Mouse (Mus musculus) embryonic facial prominence, embryonic 15.5 days (tissue): ENCODE data around the gene G430095P16Rik. TPM values are rescaled to one million over a fixed set of nuclear protein-coding genes. Genes with fewer than 3 reads are reported as not detected.
A peak's percentile ranks its signal among the peaks of the same experiment; 100 is the strongest.

ENCODE experiments used
- ATAC-seq: fragments of 200-750 bp; cut with Nextera tagmentation; 2 replicates; pipeline ENCODE4 v1.8.0; 2017; ENCODE audit warnings: low read depth, moderate TSS enrichment; ENCODE audit not compliant: insufficient number of reproducible peaks, low FRiP score, low TSS enrichment
- H3K27ac ChIP-seq: fragments of 300-500 bp; sonication (generic); replicated peaks from 2 replicates; pipeline ENCODE4 v1.5.1; 2015; ENCODE audit warnings: mild to moderate bottlenecking, inconsistent platforms
- H3K27me3 ChIP-seq: fragments of 300-500 bp; sonication (generic); 2 replicates; pipeline ENCODE4 v1.6.1; 2015; ENCODE audit warnings: inconsistent platforms
- H3K36me3 ChIP-seq: fragments of 300-500 bp; sonication (generic); 2 replicates; pipeline ENCODE4 v1.6.1; 2015; ENCODE audit warnings: mild to moderate bottlenecking, inconsistent platforms
- H3K4me1 ChIP-seq: fragments of 300-500 bp; sonication (generic); 2 replicates; pipeline ENCODE4 v1.6.1; 2015; ENCODE audit warnings: inconsistent platforms
- H3K4me2 ChIP-seq: fragments of 300-500 bp; sonication (generic); replicated peaks from 2 replicates; pipeline ENCODE4 v1.6.1; 2015; ENCODE audit warnings: mild to moderate bottlenecking, inconsistent platforms
- H3K4me3 ChIP-seq: fragments of 300-500 bp; sonication (generic); replicated peaks from 2 replicates; pipeline ENCODE4 v1.5.1; 2015; ENCODE audit warnings: mild to moderate bottlenecking, inconsistent platforms
- H3K9ac ChIP-seq: fragments of 300-500 bp; sonication (generic); 2 replicates; pipeline ENCODE4 v1.6.1; 2015; ENCODE audit warnings: inconsistent platforms
- H3K9me3 ChIP-seq: fragments of 300-500 bp; sonication (generic); replicated peaks from 2 replicates; pipeline ENCODE4 v1.6.1; 2016; ENCODE audit warnings: inconsistent platforms
- WGBS: fragments of 180-500 bp; shearing (Covaris S2); methylation state at CpG from one replicate; pipeline ENCODE4 v1.1.7; 2015; 5-methylcytosine and 5-hydroxymethylcytosine counted together
- polyA plus RNA-seq: library from polyadenylated mRNA; unstranded; fragments of >200 nt; fragmentation: Nextera tagmentation; extraction: Ambion mirVana; gene quantifications from 2 replicates; pipeline ENCODE4 v1.2.1, GENCODE M21; 2015

Gene G430095P16Rik
- polyA plus RNA-seq, 1 experiment from 2014 or later: 4.2 TPM

DNA sequence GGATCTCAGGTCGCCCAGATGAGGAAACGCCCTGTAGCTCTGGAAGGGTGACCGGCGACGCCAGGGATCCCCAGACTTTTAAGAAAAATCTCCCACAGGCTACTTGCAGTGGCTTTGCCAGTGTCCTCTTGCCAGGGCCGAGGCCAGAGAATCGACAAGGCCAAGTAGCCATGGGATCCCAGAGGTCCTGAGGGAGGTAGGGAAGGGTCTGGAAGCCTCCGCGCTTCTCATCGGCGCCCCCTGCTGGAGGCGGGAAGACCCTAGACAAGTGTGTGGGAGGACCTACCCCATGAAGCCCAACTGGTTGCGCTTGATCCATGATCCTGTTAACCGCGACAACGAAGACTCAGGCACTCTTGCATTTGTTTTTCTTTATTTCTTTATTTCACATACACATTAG, 18.5 kb upstream of the G430095P16Rik start:
- ATAC-seq: no peak
- no peak overlapping the region; the same call in 1 of the 2 replicates for H3K9ac ChIP-seq
- WGBS: 18% methylated on average over 16 of the region's 16 CpGs

GRCm38 (mm10) chr8:84704867-84705831, 17.7 kb upstream of the G430095P16Rik start:
- H3K4me3 ChIP-seq: peak overlapping the region; percentile 23
- H3K9me3 ChIP-seq: no peaks in the 10 kb centered on the region
- H3K36me3 ChIP-seq: peaks cover 22% of the 10 kb centered on the region
- WGBS: 12% methylated on average over 61 of the region's 61 CpGs
- peaks cover 59% of the 10 kb centered on the region for H3K27me3 ChIP-seq
- peaks cover 73% of the 10 kb centered on the region for H3K4me1 ChIP-seq
- H3K9ac ChIP-seq: no peak overlapping the region; the same call in 1 of the 2 replicates
- peak overlapping the region; percentile 39 for H3K4me2 ChIP-seq
- peak overlapping the region; percentile 39 for H3K27ac ChIP-seq
- no peak for ATAC-seq

More for the DNA sequence above, 18.5 kb upstream of the G430095P16Rik start:
- peak overlapping the region; percentile 39 for H3K4me2 ChIP-seq
- 0 out of 2 replicates have a peak overlapping the region, but pooled peaks have one; percentile 23 for H3K4me3 ChIP-seq
- peaks cover 72% of the 10 kb centered on the region for H3K4me1 ChIP-seq
- no peaks in the 10 kb centered on the region for H3K9me3 ChIP-seq
- peaks cover 25% of the 10 kb centered on the region for H3K36me3 ChIP-seq
- no peak overlapping the region for H3K27ac ChIP-seq
- H3K27me3 ChIP-seq: peaks cover 59% of the 10 kb centered on the region

GRCm38 (mm10) chr8:84705960-84706359, 16.8 kb upstream of the G430095P16Rik start:
- Histone ChIP-seq H3K4me3 (peak overlapping the region; percentile 23; the same call in 1 of the 2 replicates), H3K4me2 (peak overlapping the region; percentile 39; the same call in 1 of the 2 replicates), H3K36me3 (peaks cover 22% of the 10 kb centered on the region), H3K9me3 (no peaks in the 10 kb centered on the region), H3K27me3 (peaks cover 59% of the 10 kb centered on the region), H3K27ac (no peak overlapping the region), H3K4me1 (peaks cover 74% of the 10 kb centered on the region), H3K9ac (no peak overlapping the region)
- WGBS: 32% methylated on average over 12 of the region's 12 CpGs
- no peak for ATAC-seq

DNA sequence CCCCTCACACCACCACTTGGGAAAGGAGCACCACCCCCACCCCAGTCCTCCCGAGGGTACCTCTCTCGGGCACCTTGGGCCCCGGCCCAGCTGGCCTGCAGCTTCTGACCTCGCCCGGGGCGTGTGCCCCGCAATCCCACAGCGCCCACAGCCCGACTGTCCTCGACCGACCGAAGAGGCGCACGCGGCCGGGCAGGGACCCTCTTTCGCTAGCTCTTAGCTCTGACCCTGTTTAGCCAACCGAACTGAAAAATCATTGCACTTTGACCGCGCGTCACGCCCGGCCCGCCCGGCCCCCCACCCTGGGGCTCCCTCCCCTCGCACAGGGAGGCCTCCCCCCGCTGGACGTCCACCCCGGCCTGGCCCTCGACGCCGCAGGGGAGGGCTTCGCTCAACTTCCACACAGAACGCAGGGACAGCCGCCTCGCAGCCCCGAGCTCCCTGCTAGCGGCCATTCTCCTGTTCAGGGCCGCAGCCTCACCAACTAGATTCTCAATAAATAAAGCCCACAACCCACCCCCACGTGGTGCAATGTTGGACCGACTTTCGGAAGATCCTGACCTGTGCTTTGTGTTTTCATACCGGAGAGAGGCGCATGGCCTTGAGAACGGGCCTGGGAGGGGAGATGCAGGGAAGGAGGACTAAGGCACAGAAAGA, 16.1 kb upstream of the G430095P16Rik start:
- Histone ChIP-seq H3K27ac (peak overlapping the region; percentile 60; the same call in 1 of the 2 replicates), H3K27me3 (peaks cover 59% of the 10 kb centered on the region), H3K9ac (no peak overlapping the region), H3K4me3 (peak overlapping the region; percentile 21), H3K4me1 (peaks cover 76% of the 10 kb centered on the region), H3K4me2 (peak overlapping the region; percentile 29), H3K9me3 (no peaks in the 10 kb centered on the region), H3K36me3 (peaks cover 22% of the 10 kb centered on the region)
- no peak for ATAC-seq
- 29% methylated on average over 45 of the region's 45 CpGs for WGBS

DNA sequence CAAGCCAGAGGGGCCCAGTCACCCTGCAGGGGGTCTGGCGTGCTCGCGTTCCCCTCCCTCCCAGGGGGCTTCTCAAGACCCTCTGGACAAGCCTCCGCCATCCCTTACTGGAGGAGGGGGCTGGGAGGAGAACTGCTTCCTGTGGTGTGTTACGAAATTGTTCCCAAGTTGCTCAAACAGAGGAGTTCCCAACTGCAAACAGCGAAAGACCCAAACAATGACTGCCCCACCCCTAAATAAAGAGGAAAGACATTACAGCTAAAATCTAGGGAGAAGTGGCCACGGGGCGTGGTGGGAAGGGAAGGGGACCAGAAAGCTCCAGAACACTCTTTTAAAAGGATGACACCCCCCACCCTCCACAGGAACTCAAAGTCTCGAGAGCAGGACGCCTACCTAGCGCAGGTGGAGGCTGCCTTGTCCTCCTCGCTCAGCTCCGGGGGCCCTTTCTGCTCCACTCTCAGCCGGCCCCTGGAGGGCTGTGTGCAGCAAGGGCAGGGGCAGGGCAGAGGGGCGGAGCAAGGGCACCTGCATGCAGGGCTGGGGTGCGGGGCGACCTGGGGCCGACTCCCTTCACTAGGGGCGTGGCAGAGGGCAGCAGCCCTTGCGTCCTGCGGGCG, 15.4 kb upstream of the G430095P16Rik start:
- peak overlapping the region; percentile 21 for H3K4me3 ChIP-seq
- no peaks in the 10 kb centered on the region for H3K9me3 ChIP-seq
- WGBS: 28% methylated on average over 22 of the region's 22 CpGs
- peak overlapping the region; percentile 29 for H3K4me2 ChIP-seq
- no peak overlapping the region for H3K9ac ChIP-seq
- H3K36me3 ChIP-seq: peaks cover 22% of the 10 kb centered on the region
- H3K27me3 ChIP-seq: peaks cover 53% of the 10 kb centered on the region
- peak overlapping the region; percentile 60; the same call in 1 of the 2 replicates for H3K27ac ChIP-seq
- H3K4me1 ChIP-seq: peaks cover 77% of the 10 kb centered on the region
- ATAC-seq: no peak

DNA sequence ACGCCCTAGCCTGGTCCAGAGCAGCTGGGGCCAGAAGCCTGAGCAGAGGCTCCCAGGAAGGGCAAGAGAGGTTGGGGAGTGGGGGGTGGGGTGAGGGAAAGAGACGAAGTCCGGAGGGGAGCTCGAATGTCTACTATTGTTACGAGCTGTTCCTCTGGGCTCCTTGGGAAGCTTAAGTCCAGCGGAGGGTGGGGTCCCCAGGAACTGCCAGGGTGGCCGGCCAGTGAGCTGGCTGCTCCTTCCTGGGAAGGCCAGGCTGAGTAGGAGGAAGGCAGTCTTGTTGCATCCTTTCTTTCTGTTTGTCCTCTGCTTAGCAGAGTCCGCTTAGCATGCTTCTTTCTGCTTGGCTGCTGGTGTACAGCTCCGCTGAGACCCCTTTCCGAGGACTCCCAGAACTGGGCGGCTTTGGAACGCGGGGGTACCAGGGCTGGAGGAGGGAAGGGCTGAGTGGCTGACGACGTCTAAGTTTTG, 14.7 kb upstream of the G430095P16Rik start:
- ATAC-seq: no peak
- H3K4me2 ChIP-seq: peak overlapping the region; percentile 29; the same call in 1 of the 2 replicates
- WGBS: 39% methylated on average over 15 of the region's 15 CpGs
- peak overlapping the region; percentile 21; the same call in 1 of the 2 replicates for H3K4me3 ChIP-seq
- peaks cover 84% of the 10 kb centered on the region for H3K4me1 ChIP-seq
- H3K9me3 ChIP-seq: no peaks in the 10 kb centered on the region
- peaks cover 46% of the 10 kb centered on the region for H3K27me3 ChIP-seq
- H3K9ac ChIP-seq: no peak overlapping the region
- H3K27ac ChIP-seq: peak overlapping the region; percentile 60
- peaks cover 22% of the 10 kb centered on the region for H3K36me3 ChIP-seq

- Histone ChIP-seq H3K4me2 (no peak overlapping the region), H3K4me1 (peaks cover 85% of the 10 kb centered on the region), H3K36me3 (peaks cover 25% of the 10 kb centered on the region), H3K27me3 (peaks cover 38% of the 10 kb centered on the region), H3K4me3 (no peak overlapping the region), H3K9me3 (no peaks in the 10 kb centered on the region), H3K27ac (peak overlapping the region; percentile 39; the same call in 1 of the 2 replicates), H3K9ac (no peak overlapping the region)
- ATAC-seq: peak; percentile 34
- WGBS: 17% methylated on average over 12 of the region's 12 CpGs
Observed at GRCm38 (mm10) chr8:84708774-84709475, 13.9 kb upstream of the G430095P16Rik start.

GRCm38 (mm10) chr8:84709931-84710330, 12.9 kb upstream of the G430095P16Rik start:
- Histone ChIP-seq H3K27ac (peak overlapping the region; percentile 23; the same call in 1 of the 2 replicates), H3K27me3 (peaks cover 29% of the 10 kb centered on the region), H3K9ac (no peak overlapping the region), H3K36me3 (peaks cover 20% of the 10 kb centered on the region), H3K4me2 (no peak overlapping the region), H3K4me1 (peaks cover 86% of the 10 kb centered on the region), H3K4me3 (no peak overlapping the region), H3K9me3 (no peaks in the 10 kb centered on the region)
- no peak for ATAC-seq
- WGBS: 77% methylated on average over 1 of the region's 1 CpGs

DNA sequence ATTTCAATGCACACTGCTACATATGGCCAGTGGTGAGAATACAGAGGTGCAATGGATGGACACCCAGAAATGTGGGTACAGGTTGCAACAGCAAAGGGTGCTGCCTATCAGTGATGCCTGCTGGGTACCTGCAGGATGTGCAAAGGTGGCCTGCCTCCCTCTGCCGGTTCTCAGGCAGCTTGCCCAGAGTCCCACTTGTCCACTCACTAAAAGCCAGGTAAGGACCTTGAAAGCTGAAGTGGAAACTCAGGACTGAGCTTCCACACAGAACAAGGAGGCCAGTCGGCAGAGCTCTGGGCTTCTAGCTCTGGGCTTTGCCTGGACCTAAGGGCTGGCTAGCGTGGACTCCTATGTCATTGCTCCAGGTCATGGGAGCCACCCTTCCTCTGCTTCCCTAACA, 11.5 kb upstream of the G430095P16Rik start:
- peaks cover 86% of the 10 kb centered on the region for H3K4me1 ChIP-seq
- H3K4me3 ChIP-seq: no peak overlapping the region
- H3K9me3 ChIP-seq: no peaks in the 10 kb centered on the region
- peaks cover 23% of the 10 kb centered on the region for H3K27me3 ChIP-seq
- H3K27ac ChIP-seq: peak overlapping the region; percentile 95
- H3K36me3 ChIP-seq: peaks cover 20% of the 10 kb centered on the region
- ATAC-seq: no peak
- H3K9ac ChIP-seq: no peak overlapping the region
- H3K4me2 ChIP-seq: no peak overlapping the region
- WGBS: 49% methylated on average over 3 of the region's 3 CpGs
